Mouse (Mus musculus) liver, postnatal 0 days (tissue): ENCODE results near the gene Stk39.

Experiments
- CTCF ChIP-seq: sonication (generic); IDR thresholded peaks from 2 replicates; pipeline ENCODE4 v1.5.1; 2016; ENCODE audit warnings: antibody characterized with exemption, low read depth
- EP300 ChIP-seq: IDR thresholded peaks from 2 replicates; pipeline ENCODE4 v1.6.1; 2016; ENCODE audit warnings: antibody characterized with exemption, low read depth, mild to moderate bottlenecking

DNA sequence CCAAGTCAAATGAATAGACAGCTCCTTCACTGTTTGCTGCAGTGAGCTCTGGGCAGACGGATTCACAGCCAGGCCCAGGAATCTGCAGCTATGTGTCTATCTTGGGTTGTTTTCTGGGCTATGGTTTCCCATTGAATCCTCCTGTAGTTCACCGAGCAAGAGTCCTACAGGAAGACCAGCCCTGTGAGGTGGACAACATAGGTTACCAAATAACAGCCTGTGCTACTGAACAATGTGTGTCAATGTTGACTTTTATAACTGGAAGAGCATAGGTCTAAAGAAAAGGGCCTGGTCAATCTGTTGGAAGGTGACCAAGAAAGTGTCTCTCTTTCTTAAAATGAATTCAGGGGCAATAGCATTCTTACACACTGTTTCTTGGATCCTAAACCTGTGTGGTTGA, 218.8 kb downstream of the Stk39 start:
- no peak for TF ChIP-seq CTCF
- TF ChIP-seq EP300 = no peak
